Mouse (Mus musculus): ENCODE measurements around the gene RPS10-NUDT3. TPM values are rescaled to one million over a fixed set of nuclear protein-coding genes. Genes with fewer than 3 reads are reported as not detected.

RPS10-NUDT3 gene
- polyA plus RNA-seq, 1 experiment from 2014 or later, result not detected

GRCm38 (mm10) chr17:27565942-27566267 lies 69.1 kb downstream of the RPS10-NUDT3 start:
- peak overlapping the region; percentile 76 for H3K9ac ChIP-seq (ENCODE audit: low read length)
- 0 out of 2 replicates have a peak, but pooled peaks cover 3% of the 10 kb centered on the region for H3K4me1 ChIP-seq (replicated peaks; ENCODE audit: control insufficient read depth, insufficient read depth)
- H3K4me2 ChIP-seq (replicated peaks; ENCODE audit: low read depth), result peak overlapping the region; percentile 98
- TF ChIP-seq EP300 (optimal IDR thresholded peaks at IDR 0.05) (no peak), CTCF (IDR thresholded peaks at IDR 0.05; ENCODE audit: low read depth) (no peak)
- no peaks in the 10 kb centered on the region for H3K9me3 ChIP-seq (ENCODE audit: control insufficient read depth, low read length)
- H3K27me3 ChIP-seq (ENCODE audit: control insufficient read depth, insufficient read depth, low read length), result no peaks in the 10 kb centered on the region
- no peak overlapping the region for H3K27ac ChIP-seq (replicated peaks)
- DNase-seq (ENCODE audit: low spot score) (no peak), ATAC-seq (ENCODE audit: low FRiP score, low TSS enrichment) (no peak)
- WGBS, result under 1% methylated on average over 13 of the region's 13 CpGs
- peak overlapping the region; percentile 63 for H3K4me3 ChIP-seq (ENCODE audit: low read depth, low read length)
- H3K36me3 ChIP-seq (ENCODE audit: control insufficient read depth, insufficient read depth, low read length), result no peaks in the 10 kb centered on the region

GRCm38 (mm10) chr17:27565163-27565941 lies 69.7 kb downstream of the RPS10-NUDT3 start, which contains the start of gene AI413582:
Gene AI413582 (minus strand): TSS chr17:27565756.
- no peak for TF ChIP-seq EP300 (optimal IDR thresholded peaks at IDR 0.05)
- peak; percentile 96 for TF ChIP-seq CTCF (IDR thresholded peaks at IDR 0.05; ENCODE audit: low read depth)
- ATAC-seq (ENCODE audit: low FRiP score, low TSS enrichment), result peak; percentile 93

GRCm38 (mm10) chr17:27564391-27565162 lies 70.4 kb downstream of the RPS10-NUDT3 start:
- no peaks in the 10 kb centered on the region for H3K27me3 ChIP-seq (ENCODE audit: control insufficient read depth, insufficient read depth, low read length)
- TF ChIP-seq EP300 (optimal IDR thresholded peaks at IDR 0.05), result no peak
- TF ChIP-seq CTCF (IDR thresholded peaks at IDR 0.05; ENCODE audit: low read depth), result peak; percentile 60
- peak overlapping the region; percentile 63 for H3K4me3 ChIP-seq (ENCODE audit: low read depth, low read length)
- no peaks in the 10 kb centered on the region for H3K36me3 ChIP-seq (ENCODE audit: control insufficient read depth, insufficient read depth, low read length)
- H3K9ac ChIP-seq (ENCODE audit: low read length), result peak overlapping the region; percentile 76
- peak overlapping the region; percentile 80 for H3K27ac ChIP-seq (replicated peaks)
- H3K9me3 ChIP-seq (ENCODE audit: control insufficient read depth, low read length), result no peaks in the 10 kb centered on the region
- H3K4me1 ChIP-seq (replicated peaks; ENCODE audit: control insufficient read depth, insufficient read depth), result 0 out of 2 replicates have a peak, but pooled peaks cover 3% of the 10 kb centered on the region
- ATAC-seq (ENCODE audit: low FRiP score, low TSS enrichment) (no peak), DNase-seq (ENCODE audit: low spot score) (peak; percentile 62)
- H3K4me2 ChIP-seq (replicated peaks; ENCODE audit: low read depth), result peak overlapping the region; percentile 98
- 26% methylated on average over 20 of the region's 20 CpGs for WGBS

More at GRCm38 (mm10) chr17:27565163-27565941, 69.7 kb downstream of the RPS10-NUDT3 start, which contains the start of gene AI413582:
- Histone ChIP-seq H3K4me3 (ENCODE audit: low read depth, low read length) (peak within 1 kb of the TSS; percentile 63), H3K4me2 (replicated peaks; ENCODE audit: low read depth) (peak within 1 kb of the TSS; percentile 98), H3K9ac (ENCODE audit: low read length) (peak within 1 kb of the TSS; percentile 76), H3K9me3 (ENCODE audit: control insufficient read depth, low read length) (no peaks in the 10 kb centered on the region), H3K4me1 (replicated peaks; ENCODE audit: control insufficient read depth, insufficient read depth) (0 out of 2 replicates have a peak, but pooled peaks cover 3% of the 10 kb centered on the region), H3K27me3 (ENCODE audit: control insufficient read depth, insufficient read depth, low read length) (no peaks in the 10 kb centered on the region), H3K27ac (replicated peaks) (peak within 1 kb of the TSS; percentile 80), H3K36me3 (ENCODE audit: control insufficient read depth, insufficient read depth, low read length) (no peaks in the 10 kb centered on the region)
- DNase-seq (ENCODE audit: low spot score), result peak; percentile 98
- under 1% methylated on average over 51 of the region's 58 CpGs for WGBS

GRCm38 (mm10) chr17:27563771-27564244 lies 71.2 kb downstream of the RPS10-NUDT3 start:
- TF ChIP-seq CTCF (IDR thresholded peaks at IDR 0.05; ENCODE audit: low read depth), result no peak
- no peak for TF ChIP-seq EP300 (optimal IDR thresholded peaks at IDR 0.05)
- Histone ChIP-seq H3K4me2 (replicated peaks; ENCODE audit: low read depth) (no peak overlapping the region), H3K4me3 (ENCODE audit: low read depth, low read length) (no peak overlapping the region), H3K27me3 (ENCODE audit: control insufficient read depth, insufficient read depth, low read length) (no peaks in the 10 kb centered on the region), H3K36me3 (ENCODE audit: control insufficient read depth, insufficient read depth, low read length) (no peaks in the 10 kb centered on the region), H3K27ac (replicated peaks) (no peak overlapping the region), H3K9me3 (ENCODE audit: control insufficient read depth, low read length) (no peaks in the 10 kb centered on the region), H3K9ac (ENCODE audit: low read length) (no peak overlapping the region), H3K4me1 (replicated peaks; ENCODE audit: control insufficient read depth, insufficient read depth) (0 out of 2 replicates have a peak, but pooled peaks cover 3% of the 10 kb centered on the region)
- ATAC-seq (ENCODE audit: low FRiP score, low TSS enrichment) (no peak), DNase-seq (ENCODE audit: low spot score) (no peak)
- WGBS, result 55% methylated on average over 7 of the region's 7 CpGs

- no peak overlapping the region for H3K4me3 ChIP-seq (ENCODE audit: low read depth, low read length)
- ATAC-seq (ENCODE audit: low FRiP score, low TSS enrichment) (peak; percentile 32; the same call in 1 of the 2 replicates), DNase-seq (ENCODE audit: low spot score) (peak; percentile 80)
- H3K4me1 ChIP-seq (replicated peaks; ENCODE audit: control insufficient read depth, insufficient read depth), result 0 out of 2 replicates have a peak, but pooled peaks cover 3% of the 10 kb centered on the region
- no peak overlapping the region for H3K9ac ChIP-seq (ENCODE audit: low read length)
- H3K4me2 ChIP-seq (replicated peaks; ENCODE audit: low read depth), result no peak overlapping the region
- no peaks in the 10 kb centered on the region for H3K36me3 ChIP-seq (ENCODE audit: control insufficient read depth, insufficient read depth, low read length)
- no peaks in the 10 kb centered on the region for H3K9me3 ChIP-seq (ENCODE audit: control insufficient read depth, low read length)
- TF ChIP-seq EP300 (optimal IDR thresholded peaks at IDR 0.05), result no peak
- no peak for TF ChIP-seq CTCF (IDR thresholded peaks at IDR 0.05; ENCODE audit: low read depth)
- H3K27me3 ChIP-seq (ENCODE audit: control insufficient read depth, insufficient read depth, low read length), result no peaks in the 10 kb centered on the region
- no peak overlapping the region for H3K27ac ChIP-seq (replicated peaks)
- 33% methylated on average over 9 of the region's 11 CpGs for WGBS
These were observed 73.1 kb downstream of the RPS10-NUDT3 start for GRCm38 (mm10) chr17:27561809-27562526.

All from stomach, postnatal 0 days (tissue).